Mouse (Mus musculus) adrenal gland, adult 18-20 months (tissue): ENCODE measurements around the gene Rab29. TPM values are rescaled to one million over a fixed set of nuclear protein-coding genes. Genes with fewer than 3 reads are reported as not detected.
"Not testable (repeated sequence)": the region's sequence is repeated elsewhere in the genome, so short reads cannot be mapped to it uniquely, and the experiment has no call there.

Experiments
- DNase-seq, 2 experiments: peaks; one replicate each; pipeline ENCODE4 v3.0.0; 2021 to 2022; ENCODE audit warnings: low spot score in 2 of 2
- long read RNA-seq, 2 experiments: library from polyadenylated mRNA; stranded (forward); transcript quantifications; one replicate each; pipeline ENCODE4 v2.0.0; 2021
- total RNA-seq, 2 experiments: library from RNA; stranded (reverse); gene quantifications; 1 replicate in 1 of 2; 2 replicates in 1 of 2; pipeline ENCODE4 v1.2.3; 2021

Gene Rab29
- total RNA-seq, result 10 to 100 TPM; 14.2 to 14.5 TPM
- long read RNA-seq, experiment 1, transcript Rab29-202 (5 exons, 1,202 nt), result major isoform, 5 of 5 reads
- long read RNA-seq, experiment 1, partial matches to known transcripts, result 0 of 5 reads
- long read RNA-seq, experiment 1, other reads (novel, unspliced or antisense), result 0 of 5 reads
- long read RNA-seq, experiment 2, transcript Rab29-202 (5 exons, 1,202 nt), result major isoform, 27 of 31 reads
- long read RNA-seq, experiment 2, partial matches to known transcripts, result 0 of 31 reads
- long read RNA-seq, experiment 2, other reads (novel, unspliced or antisense), result 0 of 31 reads

- DNase-seq, result peak; percentile 84 to 86
Measured at GRCm38 (mm10) chr1:131867093-131867945, at the start of gene Rab29. TSS of gene Rab29 (plus strand) at chr1:131867224.

- not testable (repeated sequence) for DNase-seq
Measured at GRCm38 (mm10) chr1:131820353-131820752, 46.7 kb upstream of the Rab29 start.

- DNase-seq, result no peak
Measured at GRCm38 (mm10) chr1:131820887-131821328, 46.1 kb upstream of the Rab29 start.

GRCm38 (mm10) chr1:131822292-131822691 is 44.7 kb upstream of the Rab29 start:
- no peak for DNase-seq

- DNase-seq, result no peak
Measured at GRCm38 (mm10) chr1:131822856-131823492, 44.0 kb upstream of the Rab29 start.

- DNase-seq, result no peak
Measured at GRCm38 (mm10) chr1:131823563-131823962, 43.5 kb upstream of the Rab29 start.

GRCm38 (mm10) chr1:131824528-131825181 is 42.4 kb upstream of the Rab29 start:
- DNase-seq, result no peak

GRCm38 (mm10) chr1:131827207-131827786 is 39.7 kb upstream of the Rab29 start, which contains the start of gene Slc41a1:
TSS of gene Slc41a1 (plus strand) at chr1:131827493.
- no peak for DNase-seq

GRCm38 (mm10) chr1:131827787-131828258 is 39.2 kb upstream of the Rab29 start:
- peak; percentile 90 to 94 for DNase-seq

GRCm38 (mm10) chr1:131828297-131829126 is 38.5 kb upstream of the Rab29 start:
- DNase-seq, result no peak

GRCm38 (mm10) chr1:131829279-131829678 is 37.7 kb upstream of the Rab29 start:
- DNase-seq, result no peak

- DNase-seq, result no peak
Measured at GRCm38 (mm10) chr1:131830561-131830960, 36.5 kb upstream of the Rab29 start.

GRCm38 (mm10) chr1:131830971-131831641 is 35.9 kb upstream of the Rab29 start:
- no peak for DNase-seq

GRCm38 (mm10) chr1:131837035-131837434 is 30.0 kb upstream of the Rab29 start:
- no peak for DNase-seq

GRCm38 (mm10) chr1:131838542-131838941 is 28.5 kb upstream of the Rab29 start:
- no peak for DNase-seq

- no peak for DNase-seq
Measured at GRCm38 (mm10) chr1:131839279-131839678, 27.7 kb upstream of the Rab29 start.

- peak in 1 of 2 experiments; percentile 25 for DNase-seq
Measured at GRCm38 (mm10) chr1:131842221-131842620, 24.8 kb upstream of the Rab29 start.

- DNase-seq, result no peak
Measured at GRCm38 (mm10) chr1:131843758-131844157, 23.3 kb upstream of the Rab29 start.

- DNase-seq, result no peak
Measured at GRCm38 (mm10) chr1:131844883-131845282, 22.1 kb upstream of the Rab29 start.
